Mouse (Mus musculus) liver, postnatal 0 days (tissue): ENCODE results near the gene Pappa.
A peak's percentile ranks its signal among the peaks of the same experiment; 100 is the strongest.

Source experiments
- CTCF ChIP-seq: sonication (generic); IDR thresholded peaks from 2 replicates; pipeline ENCODE4 v1.5.1; 2016; ENCODE audit warnings: antibody characterized with exemption, low read depth
- EP300 ChIP-seq: IDR thresholded peaks from 2 replicates; pipeline ENCODE4 v1.6.1; 2016; ENCODE audit warnings: antibody characterized with exemption, low read depth, mild to moderate bottlenecking

- TF ChIP-seq CTCF (peak; percentile 30), EP300 (no peak)
Measured at GRCm38 (mm10) chr4:65092191-65092590, 31.8 kb upstream of the Pappa start.
